ENCODE assay signal across 25 mouse cellular contexts in the genomic region with DNA sequence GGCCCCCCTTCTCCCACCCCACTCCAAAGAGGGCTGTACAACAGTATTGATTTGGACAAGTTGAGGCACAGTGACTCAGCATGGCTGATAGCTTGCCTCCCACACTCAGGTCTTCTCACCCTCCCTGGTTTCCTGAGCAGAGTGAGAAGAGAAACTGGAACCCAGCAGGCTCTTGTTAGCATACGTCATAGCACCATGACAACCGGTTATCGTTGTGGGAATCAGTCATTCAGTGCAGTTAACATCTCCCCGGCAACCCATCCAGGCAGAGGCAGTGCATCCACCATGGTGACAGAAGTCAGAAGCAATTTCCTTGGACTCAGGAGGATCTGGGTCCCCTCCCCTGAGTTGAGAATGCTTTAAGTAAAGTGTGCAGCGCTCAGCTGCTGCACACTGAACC. TPM values are rescaled to one million over a fixed set of nuclear protein-coding genes. Genes with fewer than 3 reads are reported as not detected.
DNase-seq lines count a peak whose midpoint lies in the region; ATAC-seq and TF ChIP-seq lines count a peak whose summit lies in the region.
"Had no signal": no experiment of that assay in that cellular context is flagged by ENCODE, and none has a peak within 500 bp of the region (broad histone marks: within the 10 kb centered on the region; RNA-seq: fewer than 3 reads in every experiment).

No protein-coding gene starts in this region.

- H3K9ac ChIP-seq in forebrain, embryonic 16.5 days (replicated peaks; ENCODE audit: low read depth, low read length): no peak overlapping the region
- no peak overlapping the region for H3K9ac ChIP-seq in forebrain, embryonic 12.5 days
- no peak overlapping the region for H3K9ac ChIP-seq in liver, postnatal 0 days (replicated peaks)
- H3K9ac ChIP-seq: embryonic facial prominence, embryonic 13.5 days; heart, embryonic 15.5 days; hindbrain, embryonic 14.5 days; lung, embryonic 15.5 days; neural tube, embryonic 13.5 days had no signal

- no peak overlapping the region for H3K4me2 ChIP-seq in forebrain, embryonic 16.5 days (ENCODE audit: low read length)
- no peak overlapping the region for H3K4me2 ChIP-seq in forebrain, embryonic 12.5 days
- H3K4me2 ChIP-seq in liver, postnatal 0 days (ENCODE audit: low read depth, low read length): no peak overlapping the region
- H3K4me2 ChIP-seq: embryonic facial prominence, embryonic 13.5 days; heart, embryonic 15.5 days; hindbrain, embryonic 14.5 days; liver, embryonic 11.5 days; lung, embryonic 15.5 days; neural tube, embryonic 13.5 days had no signal

- H3K4me3 ChIP-seq in forebrain, embryonic 16.5 days (replicated peaks; ENCODE audit: low read length): no peak overlapping the region
- no peak overlapping the region for H3K4me3 ChIP-seq in forebrain, embryonic 12.5 days (replicated peaks)
- H3K4me3 ChIP-seq in cortical plate, adult 2 months (ENCODE audit: insufficient read depth, low read length): no peak overlapping the region
- H3K4me3 ChIP-seq in liver, postnatal 0 days (ENCODE audit: low read depth, low read length): no peak overlapping the region
- H3K4me3 ChIP-seq: embryonic facial prominence, embryonic 13.5 days; heart, adult 2 months; heart, embryonic 15.5 days; limb, embryonic 10.5 days; lung, embryonic 15.5 days; neural tube, embryonic 13.5 days had no signal

- H3K4me1 ChIP-seq in forebrain, embryonic 16.5 days (replicated peaks; ENCODE audit: control insufficient read depth, insufficient read depth, low read length): peaks cover 6% of the 10 kb centered on the region; the same call in 1 of the 2 replicates
- H3K4me1 ChIP-seq in forebrain, embryonic 12.5 days: peaks cover 7% of the 10 kb centered on the region; the same call in 1 of the 2 replicates
- H3K4me1 ChIP-seq in cortical plate, adult 2 months (ENCODE audit: control insufficient read depth, insufficient read depth, low read length): peaks cover 1% of the 10 kb centered on the region; the same call in 1 of the 2 replicates
- no peaks in the 10 kb centered on the region for H3K4me1 ChIP-seq in liver, postnatal 0 days (ENCODE audit: insufficient read depth)
- H3K4me1 ChIP-seq: embryonic facial prominence, embryonic 13.5 days; heart, embryonic 15.5 days; limb, embryonic 10.5 days; lung, embryonic 15.5 days had no signal

- peaks cover 5% of the 10 kb centered on the region for H3K27me3 ChIP-seq in forebrain, embryonic 16.5 days (replicated peaks; ENCODE audit: control insufficient read depth, insufficient read depth, low read length)
- peaks cover 13% of the 10 kb centered on the region for H3K27me3 ChIP-seq in forebrain, embryonic 12.5 days
- H3K27me3 ChIP-seq in liver, postnatal 0 days (ENCODE audit: insufficient read depth, low read length): peaks cover 4% of the 10 kb centered on the region; the same call in 1 of the 2 replicates

- peak; percentile 52; the same call in 1 of the 2 replicates for ATAC-seq in forebrain, embryonic 16.5 days
- no peak for ATAC-seq in forebrain, embryonic 12.5 days (ENCODE audit: low FRiP score)
- ATAC-seq in liver, postnatal 0 days: no peak
- ATAC-seq: activated CD4-positive, CD25-positive, alpha-beta regulatory T cell, adult 4 months had no signal

- peak; percentile 60 for TF ChIP-seq POLR2A in cortical plate, adult 2 months (IDR thresholded peaks at IDR 0.05; ENCODE audit: extremely low read depth, insufficient read depth, low read length)

- 76% methylated on average over 5 of the region's 5 CpGs for WGBS in forebrain, embryonic 16.5 days
- WGBS in forebrain, embryonic 12.5 days: 72% methylated on average over 5 of the region's 5 CpGs
- 74% methylated on average over 5 of the region's 5 CpGs for whole genome bisulfite sequencing in liver, postnatal 0 days (ENCODE audit: insufficient replicate concordance)

- no peaks in the 10 kb centered on the region for H3K36me3 ChIP-seq in forebrain, embryonic 16.5 days (ENCODE audit: control insufficient read depth, insufficient read depth)
- no peaks in the 10 kb centered on the region for H3K36me3 ChIP-seq in forebrain, embryonic 12.5 days (replicated peaks)
- no peaks in the 10 kb centered on the region for H3K36me3 ChIP-seq in liver, postnatal 0 days (replicated peaks; ENCODE audit: insufficient read depth, low read length)
- H3K36me3 ChIP-seq: embryonic facial prominence, embryonic 13.5 days; heart, embryonic 15.5 days; limb, embryonic 10.5 days; lung, embryonic 15.5 days; neural tube, embryonic 13.5 days had no signal

- TF ChIP-seq CTCF in cortical plate, adult 2 months (IDR thresholded peaks at IDR 0.05; ENCODE audit: extremely low read depth, insufficient read depth, low read length): no peak
- no peak for TF ChIP-seq CTCF in liver, postnatal 0 days (IDR thresholded peaks at IDR 0.05; ENCODE audit: low read depth)

- H3K27ac ChIP-seq in forebrain, embryonic 16.5 days (ENCODE audit: low read length): no peak overlapping the region
- no peak overlapping the region for H3K27ac ChIP-seq in forebrain, embryonic 12.5 days
- H3K27ac ChIP-seq in cortical plate, adult 2 months (ENCODE audit: insufficient read depth, low read length): no peak overlapping the region; the same call in 1 of the 2 replicates
- H3K27ac ChIP-seq in liver, postnatal 0 days (ENCODE audit: low read depth): no peak overlapping the region
- H3K27ac ChIP-seq: embryonic facial prominence, embryonic 13.5 days; heart, adult 2 months; heart, embryonic 15.5 days; hindbrain, embryonic 14.5 days; limb, embryonic 10.5 days; lung, embryonic 15.5 days; macrophage; neural tube, embryonic 13.5 days had no signal

- DNase-seq in layer of hippocampus, adult 9-11 months: peak; percentile 52
- no peak for DNase-seq in layer of hippocampus, adult 9-10 months (ENCODE audit: low spot score)
- DNase-seq in A20 (ENCODE audit: low read depth, low spot score): peak; percentile 5
- no peak for DNase-seq in liver, postnatal 0 days
- DNase-seq in lung, adult 18-20 months: no peak
- DNase-seq: adrenal gland, postnatal 14 days; B cell, adult 2 months; cerebellum, adult 8-10 months; gastrocnemius, postnatal 10 days; heart, adult 2 months; kidney, adult 18-20 months; kidney, postnatal 10 days had no signal

- 0 out of 2 replicates have a peak, but pooled peaks cover 2% of the 10 kb centered on the region for H3K9me3 ChIP-seq in forebrain, embryonic 16.5 days (ENCODE audit: control insufficient read depth, low read length)
- peaks cover 4% of the 10 kb centered on the region; the same call in 1 of the 2 replicates for H3K9me3 ChIP-seq in forebrain, embryonic 12.5 days
- H3K9me3 ChIP-seq in liver, postnatal 0 days (ENCODE audit: low read length): no peaks in the 10 kb centered on the region
- H3K9me3 ChIP-seq: embryonic facial prominence, embryonic 13.5 days; heart, embryonic 15.5 days; limb, embryonic 10.5 days; lung, embryonic 15.5 days; neural tube, embryonic 13.5 days had no signal

- TF ChIP-seq EP300 in liver, postnatal 0 days (IDR thresholded peaks at IDR 0.05; ENCODE audit: low read depth): no peak

RNA-seq across cellular contexts. Expression of gene Resp18, which starts 4.8 kb away (rescaled TPM):
- 29.3 and 76.1 TPM in 2 replicates for polyA plus RNA-seq in forebrain, embryonic 16.5 days (2015; fragmentation: Nextera tagmentation; extraction: Ambion mirVana)
- 29.2 and 32.8 TPM in 2 replicates for polyA plus RNA-seq in forebrain, embryonic 12.5 days (2016; fragmentation: Nextera tagmentation; extraction: Ambion mirVana)
- 138 and 162 TPM in 2 replicates for polyA plus RNA-seq in cortical plate, adult 2 months (2012; rRNA removed)
- polyA plus RNA-seq in liver, postnatal 0 days (2015; fragmentation: Nextera tagmentation; extraction: Ambion mirVana): not detected in 2 replicates
- polyA plus RNA-seq: activated CD4-positive, CD25-positive, alpha-beta regulatory T cell, adult 4 months; limb, embryonic 10.5 days; liver, embryonic 11.5 days; macrophage had no signal

RNA-seq across cellular contexts. Expression of gene Ptprn, which starts 18.7 kb away (rescaled TPM):
- 6.1 and 10.7 TPM in 2 replicates for polyA plus RNA-seq in forebrain, embryonic 16.5 days (2015; fragmentation: Nextera tagmentation; extraction: Ambion mirVana)
- polyA plus RNA-seq in forebrain, embryonic 12.5 days (2016; fragmentation: Nextera tagmentation; extraction: Ambion mirVana): 6.8 and 7.5 TPM in 2 replicates
- polyA plus RNA-seq in cortical plate, adult 2 months (2012; rRNA removed): 405 TPM in 2 replicates
- 0.02 and 0.09 TPM in 2 replicates for polyA plus RNA-seq in liver, postnatal 0 days (2015; fragmentation: Nextera tagmentation; extraction: Ambion mirVana)

RNA-seq across cellular contexts. Expression of gene Dnpep, which starts 34.8 kb away (rescaled TPM):
- polyA plus RNA-seq in forebrain, embryonic 16.5 days (2015; fragmentation: Nextera tagmentation; extraction: Ambion mirVana): 146 and 150 TPM in 2 replicates
- 137 and 140 TPM in 2 replicates for polyA plus RNA-seq in forebrain, embryonic 12.5 days (2016; fragmentation: Nextera tagmentation; extraction: Ambion mirVana)
- polyA plus RNA-seq in cortical plate, adult 2 months (2012; rRNA removed): 73.6 and 74.4 TPM in 2 replicates
- polyA plus RNA-seq in liver, postnatal 0 days (2015; fragmentation: Nextera tagmentation; extraction: Ambion mirVana): 50.5 and 52.8 TPM in 2 replicates

RNA-seq across cellular contexts. Expression of gene Dnajb2, which starts 46.8 kb away (rescaled TPM):
- polyA plus RNA-seq in forebrain, embryonic 16.5 days (2015; fragmentation: Nextera tagmentation; extraction: Ambion mirVana): 51.5 and 59.3 TPM in 2 replicates
- 38.1 and 41.5 TPM in 2 replicates for polyA plus RNA-seq in forebrain, embryonic 12.5 days (2016; fragmentation: Nextera tagmentation; extraction: Ambion mirVana)
- 104 and 115 TPM in 2 replicates for polyA plus RNA-seq in cortical plate, adult 2 months (2012; rRNA removed)
- polyA plus RNA-seq in liver, postnatal 0 days (2015; fragmentation: Nextera tagmentation; extraction: Ambion mirVana): 29.0 and 31.0 TPM in 2 replicates

RNA-seq across cellular contexts. Expression of gene A630095N17Rik, which starts 51.1 kb away (rescaled TPM):
- not detected in 2 replicates for polyA plus RNA-seq in forebrain, embryonic 16.5 days (2015; fragmentation: Nextera tagmentation; extraction: Ambion mirVana)
- polyA plus RNA-seq in forebrain, embryonic 12.5 days (2016; fragmentation: Nextera tagmentation; extraction: Ambion mirVana): not detected in 2 replicates
- polyA plus RNA-seq in cortical plate, adult 2 months (2012; rRNA removed): not detected in 2 replicates
- 0.18 TPM in 1 of 2 replicates, not detected in the other for polyA plus RNA-seq in liver, postnatal 0 days (2015; fragmentation: Nextera tagmentation; extraction: Ambion mirVana)
- polyA plus RNA-seq: activated CD4-positive, CD25-positive, alpha-beta regulatory T cell, adult 4 months; embryonic facial prominence, embryonic 13.5 days; heart, adult 2 months; heart, embryonic 15.5 days; hindbrain, embryonic 14.5 days; limb, embryonic 10.5 days; liver, embryonic 11.5 days; lung, embryonic 15.5 days; macrophage; neural tube, embryonic 13.5 days; small intestine, adult 2 months had no signal

Comparison
In these comparisons a context has a peak if more than half of its experiments do, and no peak if none do; other contexts are left out.
1. DNase-seq: peak in layer of hippocampus, adult 9-11 months (single experiment) and A20 (single experiment); none in layer of hippocampus, adult 9-10 months (single experiment), liver, postnatal 0 days (single experiment) and lung, adult 18-20 months (0 of 2).
2. RNA of gene Resp18, which starts 4.8 kb away (polyA plus RNA-seq): 138 to 162 TPM in cortical plate, adult 2 months, 29.3 to 76.1 TPM in forebrain, embryonic 16.5 days and 29.2 to 32.8 TPM in forebrain, embryonic 12.5 days; not detected in liver, postnatal 0 days; every median in the first group is over 10 times any median in the second.
3. RNA of gene Ptprn, which starts 18.7 kb away (polyA plus RNA-seq): 405 TPM in cortical plate, adult 2 months; 6.1 to 10.7 TPM in forebrain, embryonic 16.5 days, 6.8 to 7.5 TPM in forebrain, embryonic 12.5 days and 0.02 to 0.09 TPM in liver, postnatal 0 days; every median in the first group is over 10 times any median in the second.